Mouse (Mus musculus): Measurements from ENCODE around the gene Urm1.
"Not testable (repeated sequence)": the region's sequence is repeated elsewhere in the genome, so short reads cannot be mapped to it uniquely, and the experiment has no call there.

Gene Urm1

DNA sequence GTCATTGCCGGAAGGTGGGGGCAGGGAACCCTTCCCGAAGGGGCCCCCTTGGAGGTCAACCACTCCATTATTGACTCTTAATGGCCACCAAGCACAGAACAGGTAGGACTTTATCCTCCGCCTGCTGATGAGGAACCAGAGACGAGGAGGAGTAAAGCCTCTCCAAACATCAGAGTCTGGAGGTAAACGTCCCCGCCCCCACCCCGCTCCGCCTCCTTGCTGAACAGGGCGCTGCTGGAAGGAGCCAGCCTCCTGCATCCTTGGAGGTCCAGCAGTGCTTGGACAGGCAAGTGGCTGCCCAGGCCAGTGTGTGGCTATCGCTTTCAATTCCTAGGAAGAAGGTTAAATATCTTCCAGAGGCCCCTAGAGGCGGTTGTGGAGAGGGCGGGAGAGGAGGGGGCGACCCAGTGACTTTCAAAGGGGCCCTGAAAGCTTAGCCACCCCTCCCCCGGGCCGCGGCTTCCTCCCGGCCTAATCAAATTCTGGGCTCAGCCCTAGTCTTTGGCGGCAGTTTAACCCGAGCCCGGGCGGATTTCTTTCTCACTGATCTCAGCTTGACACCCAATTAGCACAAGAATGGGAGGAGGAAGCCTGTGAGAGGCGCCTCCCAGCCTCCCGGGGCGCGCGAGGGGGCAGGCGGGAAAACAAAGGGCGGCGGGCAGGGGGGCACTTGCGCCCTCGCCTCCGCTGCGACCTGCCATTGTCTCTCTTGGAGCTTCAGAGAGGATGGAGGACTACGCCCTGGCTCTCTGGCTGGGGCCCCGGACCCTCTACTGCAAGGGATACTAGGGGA is at the start of gene Urm1:
TSS of gene Urm1 (plus strand) at position 51 of the 793 bp plus-strand sequence.
- peak; percentile 65 for DNase-seq (ENCODE audit: low spot score)

DNA sequence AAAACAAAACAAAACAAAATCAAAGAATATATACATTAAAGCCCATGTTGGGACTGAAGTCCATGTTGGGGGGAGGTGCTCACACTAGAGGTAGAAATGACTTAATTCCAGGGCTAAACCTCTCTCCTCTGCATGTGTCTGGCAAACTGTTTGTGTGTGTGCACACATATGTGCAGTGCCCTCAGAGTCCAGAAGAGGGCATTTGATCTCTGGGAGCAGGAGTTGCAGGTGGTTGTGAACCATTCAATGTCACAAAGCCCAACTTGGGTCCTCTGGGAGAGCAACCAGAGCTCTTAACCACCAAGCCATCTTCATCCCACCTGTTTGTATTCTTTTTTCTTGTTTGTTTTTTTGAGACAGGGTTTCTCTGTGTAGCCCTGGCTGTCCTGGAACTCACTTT is 49.7 kb upstream of the Urm1 start:
- DNase-seq (ENCODE audit: low spot score): no peak

DNA sequence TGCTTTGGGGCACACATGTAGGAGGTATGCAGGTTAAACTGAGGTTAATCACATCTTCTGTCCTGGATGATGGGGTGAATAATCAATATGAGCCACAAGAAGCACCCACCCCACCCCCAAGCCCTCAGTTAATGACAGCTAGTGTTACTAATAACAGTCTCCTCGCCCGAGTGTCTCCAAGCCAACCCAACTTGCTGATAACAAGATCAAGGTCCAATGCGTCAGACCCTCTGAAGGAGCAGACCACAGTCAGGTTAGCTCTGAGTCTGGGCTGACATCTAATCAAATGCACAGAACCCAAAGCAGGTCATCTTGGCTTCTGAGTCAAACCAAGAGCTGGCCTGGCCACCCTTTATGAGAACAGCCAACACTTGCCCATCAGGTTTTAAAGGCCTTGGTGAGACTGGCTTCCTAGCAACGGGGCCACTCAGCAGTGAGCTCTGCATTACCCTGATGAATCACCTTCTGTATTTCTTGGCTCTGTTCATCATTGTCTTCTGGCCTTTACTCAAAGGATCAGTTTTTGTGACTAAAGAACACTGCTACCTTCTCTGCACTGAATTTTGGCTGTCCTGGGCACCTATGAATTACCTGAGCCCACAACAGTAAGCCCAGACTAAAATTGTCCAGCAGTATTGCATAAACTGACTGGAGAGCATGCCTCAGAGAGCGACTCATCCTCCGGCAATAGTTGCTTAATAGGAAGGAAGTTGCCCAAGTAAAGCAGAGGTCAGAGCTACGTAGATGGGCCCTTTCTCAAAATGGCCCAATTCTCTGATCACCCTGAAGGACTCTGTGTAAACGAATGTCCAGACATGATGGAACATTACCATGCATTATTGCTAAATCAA is 48.0 kb upstream of the Urm1 start:
- DNase-seq (ENCODE audit: low spot score): peak; percentile 51

DNA sequence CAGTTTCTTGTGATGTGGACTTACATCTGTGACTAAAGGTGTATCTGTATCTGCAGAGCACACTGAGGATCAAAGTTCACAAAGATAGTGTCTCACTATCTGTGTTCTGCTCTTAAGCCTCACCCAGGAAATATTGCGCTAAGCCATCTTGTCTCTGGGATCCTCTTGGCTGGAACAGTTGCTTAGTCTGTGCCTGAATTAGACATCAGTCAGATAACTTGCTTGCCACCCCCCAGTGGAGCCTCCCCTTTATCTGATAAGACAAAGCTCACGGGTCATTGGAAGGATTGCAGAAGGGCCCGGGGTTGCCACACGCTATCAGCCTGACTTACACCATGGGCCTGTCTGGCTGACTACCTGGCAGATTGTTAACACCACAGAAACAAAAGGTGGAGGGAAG is 46.6 kb upstream of the Urm1 start:
- no peak for DNase-seq (ENCODE audit: low spot score)

DNA sequence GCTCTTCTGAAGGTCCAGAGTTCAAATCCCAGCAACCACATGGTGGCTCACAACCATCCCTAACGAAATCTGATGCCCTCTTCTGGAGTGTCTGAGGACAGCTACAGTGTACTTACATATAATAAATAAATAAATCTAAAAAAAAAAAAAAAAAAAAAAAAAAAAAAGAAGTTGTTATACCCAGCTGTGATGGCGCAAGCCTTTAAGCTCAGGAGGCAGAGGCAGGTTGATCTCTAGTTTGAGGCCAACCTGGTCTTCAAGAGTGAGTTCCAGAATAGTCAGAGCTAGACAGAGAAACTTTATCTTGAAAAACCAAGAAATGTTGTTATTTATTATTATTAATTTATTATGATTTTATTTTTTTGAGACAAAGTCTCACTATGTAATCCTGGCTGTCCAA is 38.6 kb upstream of the Urm1 start:
- DNase-seq (ENCODE audit: low spot score): not testable (repeated sequence)

DNA sequence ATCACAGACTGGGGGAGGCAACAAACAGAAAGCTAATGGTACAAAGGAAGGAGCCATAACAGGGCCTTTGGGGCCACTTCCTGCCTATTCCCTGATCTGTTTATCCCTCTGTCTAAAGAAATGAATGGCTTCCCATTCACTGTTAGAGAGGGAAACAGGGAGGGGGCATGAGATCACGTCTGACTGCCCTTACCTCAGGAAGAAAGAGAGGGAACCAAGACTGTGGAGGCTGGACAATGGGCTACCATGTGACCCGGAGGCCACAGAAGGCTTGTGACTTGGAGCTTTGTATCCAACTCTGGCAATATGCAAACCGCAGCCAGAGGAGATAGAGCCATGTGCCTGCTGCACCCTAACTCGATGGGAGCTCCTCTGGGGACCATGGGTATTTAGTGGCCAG is 35.6 kb upstream of the Urm1 start:
- DNase-seq (ENCODE audit: low spot score): no peak

DNA sequence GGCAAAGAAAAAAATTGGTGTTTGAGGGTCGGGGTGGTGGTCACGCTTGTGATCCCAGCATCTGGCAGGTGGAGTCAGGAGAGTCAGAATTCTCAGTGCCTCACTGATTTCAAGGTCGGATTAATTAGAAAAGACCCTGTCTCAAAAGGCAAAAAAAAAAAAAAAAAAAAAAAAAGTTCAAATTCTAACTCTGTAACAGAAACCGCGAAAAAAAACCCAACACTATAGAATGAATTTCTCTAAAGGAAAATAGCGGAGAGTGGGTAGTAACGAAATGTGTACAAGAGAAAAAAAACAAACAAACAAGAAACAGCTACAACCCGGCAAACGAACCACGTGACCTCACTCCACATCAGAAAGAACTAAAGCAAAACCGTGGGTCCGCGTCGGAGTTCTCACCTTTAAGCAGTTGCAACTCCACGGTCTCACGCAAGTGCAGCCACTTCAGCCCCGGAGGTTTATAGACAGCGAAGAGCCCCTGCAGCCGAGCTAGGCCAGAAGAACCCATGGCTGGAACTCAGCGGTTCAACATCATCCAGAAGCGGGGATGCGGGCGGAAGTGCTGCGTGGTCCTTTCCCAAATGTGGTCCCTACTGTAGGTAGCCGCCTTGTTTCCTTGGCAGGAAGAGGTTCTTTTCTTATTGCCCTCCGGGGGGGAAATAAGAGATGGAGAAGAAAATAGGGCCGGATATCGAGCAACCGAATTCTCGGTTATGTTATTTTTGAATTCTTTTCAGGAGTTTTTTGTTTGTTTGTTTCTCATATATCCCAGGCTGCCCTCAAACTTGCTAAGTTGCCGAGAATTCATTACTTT is 32.6 kb upstream of the Urm1 start, which contains the start of gene Coq4:
TSS of gene Coq4 (plus strand) at position 390 of the 814 bp plus-strand sequence.
- DNase-seq (ENCODE audit: low spot score): peak; percentile 90

DNA sequence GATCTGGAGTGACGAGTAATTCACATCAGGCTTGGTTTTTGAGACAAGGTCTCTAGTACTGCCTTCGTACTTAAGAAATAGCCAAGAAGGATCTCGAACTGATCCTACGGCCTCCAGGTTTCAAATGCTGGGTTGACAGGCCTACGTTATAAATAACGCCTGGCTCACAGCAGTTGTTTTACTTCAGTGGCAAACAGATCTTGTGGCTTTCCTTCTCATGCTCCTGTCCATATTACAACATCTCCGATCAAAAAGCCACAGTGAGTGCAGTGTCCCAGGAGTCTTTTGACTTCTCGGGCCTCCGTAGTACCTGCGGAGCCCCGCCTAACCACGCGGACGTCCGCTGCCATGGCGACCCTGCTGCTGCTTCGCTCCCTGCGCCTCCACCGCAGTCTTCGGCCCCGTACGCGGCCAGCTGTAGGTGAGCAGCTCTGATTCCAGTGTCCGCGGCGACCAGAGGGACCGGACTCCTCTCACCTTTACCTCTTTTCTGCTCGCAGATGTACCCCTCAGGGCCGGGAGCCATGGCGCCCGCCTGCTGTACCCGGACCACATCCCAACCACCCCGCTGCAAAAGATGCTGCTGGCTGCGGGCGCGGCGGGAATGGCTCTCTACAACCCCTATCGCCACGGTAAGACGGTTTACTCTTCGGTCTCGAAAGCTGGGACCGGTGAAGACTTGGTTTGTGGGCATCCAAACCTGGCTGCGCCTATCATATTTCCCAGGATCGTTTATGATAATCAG is 31.8 kb upstream of the Urm1 start, which contains the start of gene Trub2:
TSS of gene Trub2 (minus strand) at position 566 of the 745 bp plus-strand sequence.
- DNase-seq (ENCODE audit: low spot score): peak; percentile 82

DNA sequence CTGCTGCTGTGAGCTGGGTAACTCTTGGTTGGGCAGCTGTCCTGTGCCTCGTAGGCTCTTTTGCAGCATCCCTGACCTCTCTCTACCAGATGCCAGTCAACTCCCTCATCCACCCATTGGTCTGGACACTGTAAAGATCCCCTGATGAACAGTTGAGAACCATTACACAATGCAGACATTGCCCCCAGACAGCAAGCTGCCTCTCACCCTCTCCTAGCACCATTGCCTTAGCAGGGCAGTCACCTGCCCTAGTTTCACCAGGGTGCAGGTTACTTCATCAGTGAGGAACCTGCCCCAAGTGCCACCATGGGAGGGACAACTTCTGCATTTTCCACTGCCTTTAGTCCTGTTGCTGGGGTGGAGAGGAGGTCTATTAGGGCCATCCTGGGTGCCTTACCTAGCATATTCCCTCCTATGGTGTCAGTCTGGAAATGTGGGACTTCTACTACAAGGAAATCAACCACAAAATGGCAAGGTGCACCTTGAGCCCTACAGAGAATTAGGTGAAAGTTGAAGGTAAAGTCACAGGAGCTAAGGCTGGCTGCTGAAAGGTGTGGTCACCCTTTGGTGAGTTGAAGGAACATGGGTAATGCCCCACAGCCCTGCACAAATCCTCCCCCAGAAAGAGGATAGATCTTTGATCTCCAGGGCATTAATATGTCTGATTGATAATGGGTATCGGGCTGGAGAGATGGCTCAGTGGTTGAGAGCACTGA is 26.9 kb upstream of the Urm1 start:
- no peak for DNase-seq (ENCODE audit: low spot score)

DNA sequence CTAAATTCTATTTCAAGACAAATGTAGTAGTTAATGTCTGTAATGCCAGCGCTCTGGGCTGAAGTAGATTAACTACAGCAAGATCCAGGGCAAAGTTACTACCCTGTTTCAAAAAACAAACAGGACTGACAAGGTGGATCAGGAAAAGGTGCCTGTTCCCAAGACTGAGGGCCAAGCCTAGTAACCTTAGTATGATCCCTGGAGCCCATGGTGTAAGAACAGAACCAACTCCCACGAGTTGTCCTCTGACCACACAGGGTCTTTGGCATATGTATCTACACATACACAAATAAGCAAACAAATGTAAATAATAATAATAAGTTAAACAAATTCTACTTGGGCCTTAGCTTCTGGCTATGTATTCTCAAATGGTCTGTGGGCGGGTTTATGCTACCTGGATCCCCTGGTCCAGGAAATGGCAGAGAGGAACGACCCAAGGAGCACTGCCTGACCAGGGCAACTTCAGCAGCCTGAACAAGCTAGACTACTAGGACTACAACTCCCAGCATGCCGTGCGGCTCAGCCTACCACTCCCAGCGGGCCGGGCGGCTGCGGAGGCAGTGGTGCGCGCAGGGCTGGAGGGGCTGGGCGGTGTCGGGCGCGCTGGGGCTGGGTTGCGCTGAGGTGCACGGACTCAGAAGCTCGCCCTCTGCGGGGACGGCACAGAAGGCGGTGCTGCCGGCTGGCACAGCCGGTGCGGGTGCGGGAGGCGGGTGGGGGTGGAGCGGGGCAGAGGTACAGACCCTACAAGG is 17.6 kb upstream of the Urm1 start, which contains the start of gene Slc27a4:
TSS of gene Slc27a4 (plus strand) at position 560 of the 752 bp plus-strand sequence.
- DNase-seq (ENCODE audit: low spot score): peak; percentile 97

DNA sequence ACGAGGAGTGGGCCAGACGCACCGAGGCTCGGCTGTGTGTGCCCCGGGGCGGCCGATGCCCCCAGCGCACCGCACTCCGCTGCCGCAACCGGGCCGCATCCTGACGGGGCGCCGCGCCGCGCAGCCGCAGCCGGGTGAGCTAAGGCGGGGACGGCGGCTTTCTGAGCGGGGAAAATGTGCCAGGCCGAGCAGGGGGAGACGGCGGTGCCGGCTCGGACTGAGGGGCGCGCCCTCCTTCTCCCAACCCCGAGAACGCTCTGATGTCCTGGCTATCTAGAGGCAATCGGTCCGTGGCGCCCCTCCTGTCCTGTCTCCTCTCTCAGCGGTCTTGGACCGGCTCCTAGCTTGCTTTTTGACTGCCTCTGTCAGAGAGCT is 17.1 kb upstream of the Urm1 start:
- peak; percentile 21 for DNase-seq (ENCODE audit: low spot score)

DNA sequence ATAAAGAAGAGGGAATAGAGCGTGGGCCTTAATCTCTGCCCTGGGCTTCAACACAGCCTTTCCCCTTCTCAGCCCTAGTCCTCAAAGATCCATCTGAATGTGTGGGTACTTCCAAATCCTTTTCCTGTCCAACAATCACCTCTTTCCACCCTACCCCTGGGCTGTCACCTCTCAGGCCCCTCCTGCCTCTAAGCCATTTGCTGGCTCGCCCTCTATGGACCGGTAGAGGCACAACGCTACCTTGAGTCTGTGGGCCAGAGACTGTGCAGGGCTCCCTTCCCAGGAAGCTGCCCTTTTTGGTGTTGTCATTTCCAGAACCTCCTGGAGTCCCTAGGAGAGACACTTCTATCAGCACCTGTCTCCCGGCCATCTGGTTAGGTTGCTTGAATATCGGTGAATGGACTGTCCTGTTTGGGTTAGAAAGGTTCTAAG is 16.5 kb upstream of the Urm1 start:
- DNase-seq (ENCODE audit: low spot score): peak; percentile 38

DNA sequence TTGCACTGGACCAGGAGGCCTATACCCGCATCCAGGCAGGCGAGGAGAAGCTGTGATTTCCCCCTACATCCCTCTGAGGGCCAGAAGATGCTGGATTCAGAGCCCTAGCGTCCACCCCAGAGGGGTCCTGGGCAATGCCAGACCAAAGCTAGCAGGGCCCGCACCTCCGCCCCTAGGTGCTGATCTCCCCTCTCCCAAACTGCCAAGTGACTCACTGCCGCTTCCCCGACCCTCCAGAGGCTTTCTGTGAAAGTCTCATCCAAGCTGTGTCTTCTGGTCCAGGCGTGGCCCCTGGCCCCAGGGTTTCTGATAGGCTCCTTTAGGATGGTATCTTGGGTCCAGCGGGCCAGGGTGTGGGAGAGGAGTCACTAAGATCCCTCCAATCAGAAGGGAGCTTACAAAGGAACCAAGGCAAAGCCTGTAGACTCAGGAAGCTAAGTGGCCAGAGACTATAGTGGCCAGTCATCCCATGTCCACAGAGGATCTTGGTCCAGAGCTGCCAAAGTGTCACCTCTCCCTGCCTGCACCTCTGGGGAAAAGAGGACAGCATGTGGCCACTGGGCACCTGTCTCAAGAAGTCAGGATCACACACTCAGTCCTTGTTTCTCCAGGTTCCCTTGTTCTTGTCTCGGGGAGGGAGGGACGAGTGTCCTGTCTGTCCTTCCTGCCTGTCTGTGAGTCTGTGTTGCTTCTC is 4.0 kb upstream of the Urm1 start:
- DNase-seq (ENCODE audit: low spot score): no peak

DNA sequence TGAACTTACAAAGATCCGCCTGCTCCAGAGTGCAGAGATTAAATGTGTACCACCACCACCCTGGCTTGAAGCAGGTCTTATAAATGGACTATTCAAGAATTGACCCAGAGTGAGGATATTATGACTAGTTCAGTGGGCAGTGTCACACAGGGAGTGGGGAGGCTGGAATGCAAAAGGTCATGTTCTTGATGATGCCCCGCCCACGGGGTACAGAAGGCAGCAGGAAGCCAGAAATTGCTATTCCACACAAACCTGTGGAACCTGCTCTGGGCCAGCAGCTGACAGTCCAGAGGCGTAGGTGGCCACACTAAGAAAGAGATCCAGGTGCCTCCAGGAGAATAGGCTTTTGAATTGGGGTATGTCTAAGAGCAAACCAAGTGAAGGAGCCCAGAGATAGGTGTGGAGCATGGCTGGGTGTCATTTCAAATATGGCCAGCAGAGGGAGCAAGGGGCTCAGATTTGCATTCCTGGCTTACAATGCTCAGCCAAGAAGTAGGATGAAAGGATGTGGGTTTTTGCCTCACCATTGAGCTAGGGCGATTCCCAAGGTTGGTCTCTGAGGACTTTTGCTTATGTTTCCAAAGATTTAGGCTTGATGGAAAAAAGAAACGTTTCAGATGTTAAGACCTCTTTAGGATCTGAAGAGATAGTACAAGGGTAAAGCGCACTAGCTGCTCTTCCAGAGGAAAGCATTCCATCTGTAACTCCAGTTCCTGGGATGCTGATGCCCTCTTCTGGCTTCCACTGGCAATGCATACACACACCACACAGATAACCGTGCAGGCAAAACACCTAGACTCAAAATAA is 2.2 kb upstream of the Urm1 start:
- DNase-seq (ENCODE audit: low spot score): peak; percentile 84

DNA sequence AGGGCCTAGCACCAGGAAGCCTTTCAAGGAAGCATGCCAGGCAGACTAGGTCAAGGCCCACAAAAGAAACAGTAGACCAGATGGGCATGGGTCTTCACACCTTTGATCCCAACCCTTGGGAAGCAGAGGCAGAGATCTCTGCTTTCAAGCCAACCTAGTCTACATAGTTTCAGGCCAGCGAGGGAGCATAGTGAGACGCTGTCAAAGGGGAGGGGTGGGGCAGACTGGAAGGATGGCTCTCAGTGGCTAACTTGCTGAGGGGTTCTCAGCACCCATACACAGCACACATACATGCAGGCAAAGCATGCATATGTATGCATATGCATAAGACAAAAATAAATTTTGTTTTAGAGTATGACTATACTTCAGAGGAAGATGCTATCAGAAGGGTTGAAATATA is 512 bp upstream of the Urm1 start:
- no peak for DNase-seq (ENCODE audit: low spot score)

DNA sequence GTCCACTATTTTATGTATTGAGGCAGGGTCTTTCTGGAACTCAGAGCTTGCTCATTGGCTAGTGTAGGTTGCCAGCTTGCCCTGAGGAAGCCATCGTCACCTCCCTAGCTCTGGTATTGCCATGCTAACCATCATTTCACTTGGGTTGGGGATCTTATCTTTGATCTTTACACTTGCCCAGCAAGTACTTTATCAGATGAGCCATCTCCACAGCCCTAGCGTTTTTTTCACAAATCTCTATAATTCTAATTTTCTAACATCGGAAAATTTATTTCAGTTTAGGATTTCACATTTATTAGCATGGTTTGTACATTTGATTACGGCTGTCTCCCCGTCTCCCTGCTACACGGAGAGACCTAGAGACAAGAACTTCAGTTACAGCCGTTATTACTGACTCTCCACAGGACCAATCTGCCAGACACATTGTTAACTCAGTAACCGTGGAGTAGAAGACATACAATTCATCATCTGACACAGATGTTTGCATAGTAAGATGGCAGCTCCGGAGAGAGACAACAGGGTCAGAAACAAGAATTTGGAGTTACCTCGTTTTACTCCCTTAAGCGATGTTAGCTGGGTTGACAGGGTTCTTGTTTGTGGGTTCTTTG is 6.5 kb downstream of the Urm1 start:
- DNase-seq (ENCODE audit: low spot score): no peak

DNA sequence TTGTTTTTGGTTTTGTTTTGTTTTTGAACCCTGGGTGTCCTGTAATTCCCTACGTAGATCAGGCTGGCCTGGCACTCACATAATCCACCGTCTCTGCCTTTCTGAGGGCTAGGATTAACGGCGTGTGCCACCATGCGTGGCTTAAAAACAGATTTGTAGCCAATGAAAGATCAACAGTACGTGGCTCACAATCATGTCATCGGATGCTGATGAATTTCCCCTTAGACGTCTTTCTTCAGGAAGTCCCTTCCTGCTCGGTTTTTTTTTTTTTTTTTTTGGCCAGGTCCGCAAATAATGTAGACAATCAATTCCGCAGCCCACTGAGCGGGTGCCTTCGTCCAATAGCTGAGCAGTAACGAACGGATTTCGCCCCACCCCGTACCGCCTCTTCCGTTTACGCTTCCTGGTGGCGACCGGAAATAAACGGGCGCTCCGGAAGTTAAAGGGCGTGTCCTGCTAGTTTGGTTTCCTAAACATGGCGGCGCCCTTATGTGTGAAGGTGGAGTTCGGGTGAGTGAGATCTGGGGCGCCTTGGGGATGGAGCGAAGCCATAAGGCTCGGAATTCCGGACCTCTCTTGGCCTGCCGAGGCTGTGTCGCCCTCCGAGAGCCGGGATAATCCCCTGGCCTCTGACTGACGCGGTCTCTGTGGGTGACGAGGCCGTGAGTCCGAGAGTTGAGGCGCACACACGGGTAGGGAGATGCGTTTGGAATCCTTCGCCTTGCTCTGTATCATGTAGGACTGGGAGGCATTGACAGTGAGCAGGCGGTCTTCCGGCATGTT is 7.2 kb downstream of the Urm1 start:
- peak; percentile 96 for DNase-seq (ENCODE audit: low spot score)

All from urinary bladder, postnatal 14 days (tissue).